Comparison of ENCODE assay signal across 22 mouse cellular contexts in genomic region chr1:134766448-134766847, GRCm38 (mm10).
DNase-seq lines count a peak whose midpoint lies in the region; ATAC-seq and TF ChIP-seq lines count a peak whose summit lies in the region.
"Had no signal": no experiment of that assay in that cellular context is flagged by ENCODE, and none has a peak within 500 bp of the region (broad histone marks: within the 10 kb centered on the region; RNA-seq: fewer than 3 reads in every experiment).

No protein-coding gene starts in this region.

- no peak for TF ChIP-seq CTCF in intestine, postnatal 0 days (IDR thresholded peaks at IDR 0.05; ENCODE audit: low read depth)
- TF ChIP-seq CTCF in lung, postnatal 0 days (IDR thresholded peaks at IDR 0.05): no peak

- no peak overlapping the region for H3K9ac ChIP-seq in intestine, embryonic 15.5 days
- no peak overlapping the region for H3K9ac ChIP-seq in intestine, postnatal 0 days (ENCODE audit: low read depth, low read length)
- H3K9ac ChIP-seq in stomach, embryonic 14.5 days (replicated peaks; ENCODE audit: low read depth, low read length): no peak overlapping the region
- no peak overlapping the region for H3K9ac ChIP-seq in stomach, embryonic 15.5 days
- H3K9ac ChIP-seq in forebrain, embryonic 15.5 days (replicated peaks): no peak overlapping the region
- H3K9ac ChIP-seq in lung, postnatal 0 days (replicated peaks; ENCODE audit: low read depth): no peak overlapping the region
- H3K9ac ChIP-seq: embryonic facial prominence, embryonic 12.5 days; embryonic facial prominence, embryonic 15.5 days; heart, embryonic 13.5 days; hindbrain, embryonic 12.5 days; hindbrain, embryonic 15.5 days had no signal

- TF ChIP-seq EP300 in lung, postnatal 0 days (IDR thresholded peaks at IDR 0.05): no peak

- no peak for ATAC-seq in intestine, embryonic 15.5 days
- no peak for ATAC-seq in intestine, postnatal 0 days
- no peak for ATAC-seq in stomach, embryonic 14.5 days (ENCODE audit: insufficient number of reproducible peaks, insufficient read depth, low FRiP score, low read depth)
- ATAC-seq in stomach, embryonic 15.5 days (ENCODE audit: insufficient read depth, low FRiP score, low read depth): no peak
- ATAC-seq in forebrain, embryonic 15.5 days (replicated peaks): no peak
- no peak for ATAC-seq in lung, postnatal 0 days
- ATAC-seq: CD4-positive, CD25-positive, alpha-beta regulatory T cell, adult 4 months; forebrain, embryonic 14.5 days had no signal

- H3K4me3 ChIP-seq in intestine, embryonic 15.5 days (replicated peaks): no peak overlapping the region
- no peak overlapping the region for H3K4me3 ChIP-seq in intestine, postnatal 0 days (ENCODE audit: low read depth, low read length)
- no peak overlapping the region for H3K4me3 ChIP-seq in stomach, embryonic 14.5 days (ENCODE audit: low read depth, low read length)
- H3K4me3 ChIP-seq in stomach, embryonic 15.5 days (replicated peaks): no peak overlapping the region
- H3K4me3 ChIP-seq in forebrain, embryonic 15.5 days: no peak overlapping the region
- H3K4me3 ChIP-seq in lung, postnatal 0 days (ENCODE audit: low read depth, low read length): no peak overlapping the region
- H3K4me3 ChIP-seq: embryonic facial prominence, embryonic 12.5 days; embryonic facial prominence, embryonic 15.5 days; heart, embryonic 13.5 days; hindbrain, embryonic 12.5 days; hindbrain, embryonic 15.5 days had no signal

- H3K27ac ChIP-seq in intestine, embryonic 15.5 days: peak overlapping the region; percentile 85; the same call in 1 of the 2 replicates
- H3K27ac ChIP-seq in intestine, postnatal 0 days (ENCODE audit: low read depth, low read length): no peak overlapping the region
- peak overlapping the region; percentile 13 for H3K27ac ChIP-seq in stomach, embryonic 14.5 days (ENCODE audit: low read length)
- peak overlapping the region; percentile 93; the same call in 1 of the 2 replicates for H3K27ac ChIP-seq in stomach, embryonic 15.5 days
- H3K27ac ChIP-seq in forebrain, embryonic 15.5 days (replicated peaks): no peak overlapping the region
- no peak overlapping the region for H3K27ac ChIP-seq in lung, postnatal 0 days (ENCODE audit: low read length)
- H3K27ac ChIP-seq: embryonic facial prominence, embryonic 12.5 days; heart, embryonic 13.5 days; hindbrain, embryonic 12.5 days; hindbrain, embryonic 15.5 days had no signal

- DNase-seq in lung, postnatal 0 days (ENCODE audit: low spot score): no peak
- DNase-seq: adrenal gland, adult 2 months; adrenal gland, postnatal 14 days; cerebellum, adult 11 months; cerebellum, adult 2 months; cerebellum, adult 9-11 months; cerebellum, postnatal 25 days; gastrocnemius, postnatal 25 days; heart, adult 18-20 months; heart, postnatal 14 days had no signal

- peaks cover 24% of the 10 kb centered on the region for H3K4me1 ChIP-seq in intestine, embryonic 15.5 days (replicated peaks)
- H3K4me1 ChIP-seq in intestine, postnatal 0 days (replicated peaks; ENCODE audit: control insufficient read depth, insufficient read depth, low read length): no peaks in the 10 kb centered on the region
- peaks cover 32% of the 10 kb centered on the region for H3K4me1 ChIP-seq in stomach, embryonic 14.5 days (ENCODE audit: control insufficient read depth, insufficient read depth, low read length)
- peaks cover 29% of the 10 kb centered on the region for H3K4me1 ChIP-seq in stomach, embryonic 15.5 days
- no peaks in the 10 kb centered on the region for H3K4me1 ChIP-seq in forebrain, embryonic 15.5 days
- H3K4me1 ChIP-seq in lung, postnatal 0 days (ENCODE audit: insufficient read depth, low read depth, low read length): peaks cover 1% of the 10 kb centered on the region; the same call in 1 of the 2 replicates

- H3K36me3 ChIP-seq in intestine, embryonic 15.5 days: 0 out of 2 replicates have a peak, but pooled peaks cover 6% of the 10 kb centered on the region
- peaks cover 14% of the 10 kb centered on the region for H3K36me3 ChIP-seq in intestine, postnatal 0 days (ENCODE audit: control insufficient read depth, insufficient read depth)
- H3K36me3 ChIP-seq in stomach, embryonic 14.5 days (ENCODE audit: control insufficient read depth, insufficient read depth, low read length): peaks cover 6% of the 10 kb centered on the region; the same call in 1 of the 2 replicates
- H3K36me3 ChIP-seq in stomach, embryonic 15.5 days: peaks cover 3% of the 10 kb centered on the region
- H3K36me3 ChIP-seq in forebrain, embryonic 15.5 days: peaks cover 4% of the 10 kb centered on the region; the same call in 1 of the 2 replicates
- H3K36me3 ChIP-seq in lung, postnatal 0 days (ENCODE audit: insufficient read depth, low read length): 0 out of 2 replicates have a peak, but pooled peaks cover 4% of the 10 kb centered on the region

- 78% methylated on average over 4 of the region's 4 CpGs for WGBS in intestine, embryonic 15.5 days
- 71% methylated on average over 4 of the region's 4 CpGs for WGBS in intestine, postnatal 0 days
- WGBS in stomach, embryonic 14.5 days: 70% methylated on average over 4 of the region's 4 CpGs
- WGBS in stomach, embryonic 15.5 days: 66% methylated on average over 4 of the region's 4 CpGs
- WGBS in forebrain, embryonic 15.5 days: 88% methylated on average over 4 of the region's 4 CpGs
- 66% methylated on average over 4 of the region's 4 CpGs for WGBS in lung, postnatal 0 days

- H3K4me2 ChIP-seq in intestine, embryonic 15.5 days (replicated peaks): no peak overlapping the region
- no peak overlapping the region for H3K4me2 ChIP-seq in intestine, postnatal 0 days (replicated peaks; ENCODE audit: low read depth)
- H3K4me2 ChIP-seq in stomach, embryonic 14.5 days (replicated peaks; ENCODE audit: low read depth, low read length): no peak overlapping the region
- H3K4me2 ChIP-seq in stomach, embryonic 15.5 days: no peak overlapping the region
- no peak overlapping the region for H3K4me2 ChIP-seq in forebrain, embryonic 15.5 days (replicated peaks)
- no peak overlapping the region for H3K4me2 ChIP-seq in lung, postnatal 0 days (replicated peaks; ENCODE audit: low read depth, low read length)
- H3K4me2 ChIP-seq: embryonic facial prominence, embryonic 12.5 days; embryonic facial prominence, embryonic 15.5 days; heart, embryonic 13.5 days; hindbrain, embryonic 12.5 days; hindbrain, embryonic 15.5 days had no signal

- H3K27me3 ChIP-seq in intestine, embryonic 15.5 days (replicated peaks): no peaks in the 10 kb centered on the region
- no peaks in the 10 kb centered on the region for H3K27me3 ChIP-seq in intestine, postnatal 0 days (replicated peaks; ENCODE audit: control insufficient read depth, insufficient read depth, low read length)
- no peaks in the 10 kb centered on the region for H3K27me3 ChIP-seq in stomach, embryonic 14.5 days (ENCODE audit: control insufficient read depth, insufficient read depth, low read length)
- H3K27me3 ChIP-seq in stomach, embryonic 15.5 days (replicated peaks): no peaks in the 10 kb centered on the region
- H3K27me3 ChIP-seq in forebrain, embryonic 15.5 days: no peaks in the 10 kb centered on the region
- no peaks in the 10 kb centered on the region for H3K27me3 ChIP-seq in lung, postnatal 0 days (replicated peaks; ENCODE audit: insufficient read depth, low read length)
- H3K27me3 ChIP-seq: embryonic facial prominence, embryonic 12.5 days; embryonic facial prominence, embryonic 15.5 days; heart, embryonic 13.5 days; hindbrain, embryonic 12.5 days; hindbrain, embryonic 15.5 days had no signal

- H3K9me3 ChIP-seq in intestine, embryonic 15.5 days: no peaks in the 10 kb centered on the region
- H3K9me3 ChIP-seq in intestine, postnatal 0 days (ENCODE audit: control insufficient read depth): no peaks in the 10 kb centered on the region
- H3K9me3 ChIP-seq in stomach, embryonic 14.5 days (ENCODE audit: control insufficient read depth, low read depth, low read length): no peaks in the 10 kb centered on the region
- H3K9me3 ChIP-seq in stomach, embryonic 15.5 days: no peaks in the 10 kb centered on the region
- no peaks in the 10 kb centered on the region for H3K9me3 ChIP-seq in forebrain, embryonic 15.5 days
- H3K9me3 ChIP-seq in lung, postnatal 0 days (ENCODE audit: low read length): no peaks in the 10 kb centered on the region
- H3K9me3 ChIP-seq: embryonic facial prominence, embryonic 12.5 days; embryonic facial prominence, embryonic 15.5 days; heart, embryonic 13.5 days; hindbrain, embryonic 12.5 days; hindbrain, embryonic 15.5 days had no signal

Comparison
In these comparisons a context has a peak if more than half of its experiments do, and no peak if none do; other contexts are left out.
1. H3K27ac ChIP-seq: peak in intestine, embryonic 15.5 days (single experiment), stomach, embryonic 14.5 days (single experiment) and stomach, embryonic 15.5 days (single experiment); none in intestine, postnatal 0 days (single experiment), forebrain, embryonic 15.5 days (single experiment) and lung, postnatal 0 days (single experiment).